Mouse (Mus musculus): ENCODE measurements around the gene Smarcd3. TPM values are rescaled to one million over a fixed set of nuclear protein-coding genes. Genes with fewer than 3 reads are reported as not detected.
A peak's percentile ranks its signal among the peaks of the same experiment; 100 is the strongest.

Gene Smarcd3
- total RNA-seq, 2 experiments from 2014 or later, result 59.2 to 60.7 TPM

GRCm38 (mm10) chr5:24623041-24623985 is 898 bp downstream of the Smarcd3 start:
- no peak for DNase-seq
- intact Hi-C loops (cut with DNase I), result no loop called here

- intact Hi-C loops (cut with DNase I), result no loop called here
- DNase-seq, result no peak
These were observed 1.7 kb downstream of the Smarcd3 start for GRCm38 (mm10) chr5:24622386-24623040.

GRCm38 (mm10) chr5:24620626-24621025 is 3.6 kb downstream of the Smarcd3 start:
- intact Hi-C loops (cut with DNase I), result no loop called here
- DNase-seq, result no peak

GRCm38 (mm10) chr5:24620116-24620515 is 4.1 kb downstream of the Smarcd3 start:
- intact Hi-C loops (cut with DNase I), result no loop called here
- DNase-seq, result no peak

GRCm38 (mm10) chr5:24618921-24619320 is 5.3 kb downstream of the Smarcd3 start:
- intact Hi-C loops (cut with DNase I), result no loop called here

GRCm38 (mm10) chr5:24615097-24615496 is 9.1 kb downstream of the Smarcd3 start:
- no peak for DNase-seq
- intact Hi-C loops (cut with DNase I), result no loop called here

More at GRCm38 (mm10) chr5:24618921-24619320, 5.3 kb downstream of the Smarcd3 start:
- DNase-seq, result no peak

GRCm38 (mm10) chr5:24612302-24612649 is 11.9 kb downstream of the Smarcd3 start:
- intact Hi-C loops (cut with DNase I), result no loop called here
- DNase-seq, result no peak

GRCm38 (mm10) chr5:24611366-24612301 is 12.6 kb downstream of the Smarcd3 start:
- DNase-seq, result peak in 1 of 2 experiments; percentile 43
- intact Hi-C loops (cut with DNase I), result no loop called here

- intact Hi-C loops (cut with DNase I), result no loop called here
- DNase-seq, result no peak
These were observed 14.8 kb downstream of the Smarcd3 start for GRCm38 (mm10) chr5:24609388-24609787.

GRCm38 (mm10) chr5:24605980-24606665 is 18.1 kb downstream of the Smarcd3 start:
- no peak for DNase-seq
- intact Hi-C loops (cut with DNase I), result no loop called here

- DNase-seq, result no peak
- intact Hi-C loops (cut with DNase I), result no loop called here
These were observed 18.8 kb downstream of the Smarcd3 start for GRCm38 (mm10) chr5:24605321-24605979.

GRCm38 (mm10) chr5:24604656-24605100 is 19.5 kb downstream of the Smarcd3 start:
- DNase-seq, result peak; percentile 93
- intact Hi-C loops (cut with DNase I), result no loop called here

- intact Hi-C loops (cut with DNase I), result no loop called here
These were observed 20.0 kb downstream of the Smarcd3 start for GRCm38 (mm10) chr5:24604080-24604655.

GRCm38 (mm10) chr5:24603431-24604010 is 20.7 kb downstream of the Smarcd3 start:
- no peak for DNase-seq
- intact Hi-C loops (cut with DNase I), result no loop called here

More at GRCm38 (mm10) chr5:24604080-24604655, 20.0 kb downstream of the Smarcd3 start:
- DNase-seq, result no peak

GRCm38 (mm10) chr5:24602751-24603343 is 21.4 kb downstream of the Smarcd3 start:
- DNase-seq, result peak; percentile 88 to 91

GRCm38 (mm10) chr5:24601911-24602750 is 22.1 kb downstream of the Smarcd3 start:
- DNase-seq, result peak; percentile 82 to 86
- intact Hi-C loops (cut with DNase I), result no loop called here

More at GRCm38 (mm10) chr5:24602751-24603343, 21.4 kb downstream of the Smarcd3 start:
- intact Hi-C loops (cut with DNase I), result no loop called here
